Mouse (Mus musculus) heart, embryonic 13.5 days (tissue): ENCODE data around the gene Fgd3. TPM values are rescaled to one million over a fixed set of nuclear protein-coding genes. Genes with fewer than 3 reads are reported as not detected.

Experiments
- ATAC-seq: fragments of 200-750 bp; cut with Nextera tagmentation; 2 replicates; pipeline ENCODE4 v1.8.0; 2017; ENCODE audit warnings: moderate TSS enrichment; ENCODE audit not compliant: insufficient number of reproducible peaks, low FRiP score, low TSS enrichment; ENCODE audit errors: extremely low read depth
- H3K27ac ChIP-seq: fragments of 300-500 bp; sonication (generic); replicated peaks from 2 replicates; pipeline ENCODE4 v1.5.1; 2015; ENCODE audit warnings: moderate library complexity, mild to moderate bottlenecking, inconsistent platforms
- H3K27me3 ChIP-seq: fragments of 300-500 bp; sonication (generic); replicated peaks from 2 replicates; pipeline ENCODE4 v1.6.1; 2015; ENCODE audit warnings: mild to moderate bottlenecking, inconsistent platforms
- H3K36me3 ChIP-seq: fragments of 300-500 bp; sonication (generic); 2 replicates; pipeline ENCODE4 v1.6.1; 2015; ENCODE audit warnings: mild to moderate bottlenecking, inconsistent platforms
- H3K4me1 ChIP-seq: fragments of 300-500 bp; sonication (generic); 2 replicates; pipeline ENCODE4 v1.6.1; 2015; ENCODE audit warnings: inconsistent platforms
- H3K4me2 ChIP-seq: fragments of 300-500 bp; sonication (generic); 2 replicates; pipeline ENCODE4 v1.6.1; 2015; ENCODE audit warnings: inconsistent platforms, mild to moderate bottlenecking, moderate library complexity
- H3K4me3 ChIP-seq: fragments of 300-500 bp; sonication (generic); 2 replicates; pipeline ENCODE4 v1.5.1; 2015; ENCODE audit warnings: moderate library complexity, mild to moderate bottlenecking, inconsistent platforms
- H3K9ac ChIP-seq: fragments of 300-500 bp; sonication (generic); 2 replicates; pipeline ENCODE4 v1.6.1; 2015; ENCODE audit warnings: inconsistent platforms, mild to moderate bottlenecking, moderate library complexity
- H3K9me3 ChIP-seq: fragments of 300-500 bp; sonication (generic); 2 replicates; pipeline ENCODE4 v1.6.1; 2016; ENCODE audit warnings: inconsistent platforms
- WGBS: fragments of 180-500 bp; shearing (Covaris S2); methylation state at CpG from one replicate; pipeline ENCODE4 v1.1.7; 2015; ENCODE audit warnings: mixed read lengths; 5-methylcytosine and 5-hydroxymethylcytosine counted together
- polyA plus RNA-seq: library from polyadenylated mRNA; unstranded; fragments of >200 nt; fragmentation: Nextera tagmentation; extraction: Ambion mirVana; gene quantifications from 2 replicates; pipeline ENCODE4 v1.2.1, GENCODE M21; 2015

The Fgd3 gene
- polyA plus RNA-seq = 0.05 and 0.23 TPM in 2 replicates

DNA sequence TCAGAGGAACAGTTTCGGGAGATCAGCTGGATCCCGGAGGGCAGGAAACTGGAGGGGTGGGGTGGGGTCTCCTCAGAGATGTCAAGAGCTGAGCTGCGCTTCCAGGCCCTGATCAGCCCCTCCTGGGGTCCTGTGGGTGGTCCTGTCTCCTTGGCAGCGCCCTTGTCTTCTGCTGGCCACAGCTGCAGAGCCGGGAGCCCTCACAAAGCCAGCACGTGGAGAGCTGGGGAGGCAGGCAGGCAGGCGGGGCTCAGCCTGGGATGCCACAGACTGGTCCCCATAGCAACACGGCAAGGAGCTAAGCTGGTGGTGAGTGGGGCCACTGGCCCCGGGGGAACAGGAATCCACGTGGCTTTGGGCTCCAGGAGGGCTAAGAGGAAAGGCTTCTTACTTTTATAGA lies at the start of gene Fgd3:
TSS of gene Fgd3 (minus strand) at position 272 of the 400 bp plus-strand sequence.
- ATAC-seq = peak; percentile 42; the same call in 1 of the 2 replicates
- Histone ChIP-seq H3K27me3 (no peaks in the 10 kb centered on the region), H3K27ac (no peak within 1 kb of the TSS), H3K9ac (peak within 1 kb of the TSS; percentile 61), H3K4me3 (peak within 1 kb of the TSS; percentile 37), H3K4me2 (peak within 1 kb of the TSS; percentile 65), H3K9me3 (no peaks in the 10 kb centered on the region), H3K36me3 (no peaks in the 10 kb centered on the region), H3K4me1 (peaks cover 26% of the 10 kb centered on the region)
- WGBS = 6% methylated on average over 10 of the region's 10 CpGs

DNA sequence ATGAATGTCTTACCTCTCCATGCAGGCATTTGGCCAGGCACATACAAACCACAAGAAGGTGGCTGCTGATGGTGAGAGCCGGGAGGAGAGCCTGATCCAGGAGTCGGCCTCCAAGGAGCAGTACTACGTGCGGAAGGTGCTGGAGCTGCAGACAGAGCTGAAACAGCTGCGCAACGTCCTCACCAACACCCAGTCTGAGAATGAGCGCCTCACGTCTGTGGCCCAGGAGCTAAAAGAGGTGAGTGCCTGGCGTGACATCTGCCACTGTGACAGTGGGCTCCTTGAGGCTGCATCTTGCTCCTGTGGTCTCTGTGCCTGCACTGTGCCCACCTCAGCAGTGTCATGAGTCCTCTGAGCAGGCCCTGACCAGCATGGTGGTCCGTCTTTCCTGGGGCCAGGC lies 49.3 kb upstream of the Fgd3 start:
- no peak overlapping the region for H3K4me2 ChIP-seq

DNA sequence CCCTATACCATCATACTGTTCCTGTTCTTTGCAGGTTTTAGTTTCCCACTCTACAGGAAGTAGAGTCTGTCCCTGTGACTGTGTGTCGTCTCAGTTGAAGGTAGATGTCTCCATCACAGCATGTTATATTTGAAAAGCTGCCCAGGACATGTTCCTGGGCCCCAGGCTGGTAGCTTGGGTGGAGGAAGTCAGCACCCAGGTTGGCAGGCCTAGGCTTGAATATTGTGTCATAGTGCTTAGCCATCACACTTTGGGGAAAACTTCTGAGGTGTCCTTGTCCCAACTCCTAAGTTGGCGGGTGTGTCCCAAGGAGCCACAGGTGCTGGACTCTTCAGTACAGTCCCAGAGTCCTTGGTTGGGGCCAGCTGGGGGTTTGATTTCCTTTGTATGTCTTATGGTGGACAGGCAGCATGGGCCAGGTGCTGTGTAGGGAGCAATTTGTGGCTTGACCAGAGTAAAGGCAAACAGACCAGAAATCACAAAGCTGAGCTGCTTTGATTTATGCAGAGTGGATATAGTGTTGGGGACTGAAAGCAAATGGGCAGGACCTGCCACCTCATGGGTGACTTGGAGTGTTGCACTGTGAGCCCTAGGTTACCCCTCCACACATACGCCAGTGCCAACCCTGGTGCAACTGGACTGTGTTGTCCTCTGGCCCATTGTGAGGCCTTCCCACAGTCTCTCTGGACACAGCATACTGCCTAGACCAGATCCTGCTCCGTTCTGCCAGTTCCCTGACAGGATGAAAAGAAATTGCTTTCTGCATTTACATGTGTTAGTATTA lies 47.7 kb upstream of the Fgd3 start:
- 76% methylated on average over 4 of the region's 4 CpGs for WGBS
- H3K27ac ChIP-seq = 0 out of 2 replicates have a peak overlapping the region, but pooled peaks have one; percentile 30
- peaks cover 34% of the 10 kb centered on the region for H3K36me3 ChIP-seq
- no peak for ATAC-seq
- H3K4me3 ChIP-seq = no peak overlapping the region
- 0 out of 2 replicates have a peak overlapping the region, but pooled peaks have one; percentile 38 for H3K9ac ChIP-seq
- peaks cover 98% of the 10 kb centered on the region for H3K4me1 ChIP-seq
- H3K27me3 ChIP-seq = no peaks in the 10 kb centered on the region
- H3K9me3 ChIP-seq = no peaks in the 10 kb centered on the region
- H3K4me2 ChIP-seq = no peak overlapping the region

More for the DNA sequence above, 49.3 kb upstream of the Fgd3 start:
- peaks cover 88% of the 10 kb centered on the region for H3K4me1 ChIP-seq
- ATAC-seq = no peak
- H3K4me3 ChIP-seq = no peak overlapping the region
- peaks cover 43% of the 10 kb centered on the region for H3K36me3 ChIP-seq
- H3K9ac ChIP-seq = no peak overlapping the region
- H3K27ac ChIP-seq = peak overlapping the region; percentile 90
- WGBS = 79% methylated on average over 10 of the region's 10 CpGs
- H3K27me3 ChIP-seq = no peaks in the 10 kb centered on the region
- H3K9me3 ChIP-seq = no peaks in the 10 kb centered on the region

DNA sequence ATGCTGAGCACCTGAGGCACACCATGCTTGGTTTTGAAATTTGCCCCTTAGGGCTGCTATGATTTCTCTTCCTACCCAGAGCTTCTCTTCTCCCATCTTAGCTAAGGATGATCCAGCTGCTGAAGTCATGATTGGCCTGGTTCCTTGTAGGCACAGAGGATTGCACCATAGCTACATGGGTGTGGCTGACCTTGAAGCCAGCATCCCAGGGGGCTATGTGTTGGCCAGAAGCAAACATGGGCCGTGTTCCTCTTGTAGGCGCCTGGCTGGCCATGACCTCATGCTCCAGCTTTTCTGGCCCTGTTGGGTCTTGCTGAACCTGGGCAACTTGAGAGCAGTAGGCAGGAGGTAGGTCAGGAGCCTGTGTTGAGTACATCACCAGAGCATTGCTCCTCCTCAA lies 44.6 kb upstream of the Fgd3 start:
- H3K9me3 ChIP-seq = no peaks in the 10 kb centered on the region
- H3K36me3 ChIP-seq = peaks cover 8% of the 10 kb centered on the region
- H3K4me1 ChIP-seq = peaks cover 96% of the 10 kb centered on the region
- H3K4me2 ChIP-seq = no peak overlapping the region
- no peak overlapping the region for H3K4me3 ChIP-seq
- no peak overlapping the region for H3K27ac ChIP-seq
- no peak for ATAC-seq
- 62% methylated on average over 2 of the region's 2 CpGs for whole genome bisulfite sequencing
- H3K27me3 ChIP-seq = no peaks in the 10 kb centered on the region
- H3K9ac ChIP-seq = no peak overlapping the region

DNA sequence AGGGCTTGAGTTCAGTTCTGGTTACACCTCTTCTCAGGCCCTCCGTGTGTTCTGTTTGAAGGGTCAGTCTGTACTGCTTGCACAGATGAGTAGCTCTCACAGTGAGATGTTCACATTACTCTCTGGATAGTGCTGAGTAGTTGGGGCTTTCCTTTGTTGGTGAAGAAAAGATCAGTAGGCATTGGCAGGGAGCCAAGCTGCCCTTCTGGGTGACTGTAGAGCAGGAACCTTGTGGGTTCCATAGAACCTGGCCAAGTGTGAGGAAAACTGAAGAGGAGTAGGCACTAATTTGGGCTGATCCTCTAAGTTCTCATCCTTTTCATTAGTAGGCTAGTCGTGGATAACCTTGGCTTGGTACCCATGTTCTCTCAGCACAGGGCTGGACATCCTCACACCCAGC lies 42.7 kb upstream of the Fgd3 start:
- Histone ChIP-seq H3K27ac (peak overlapping the region; percentile 91), H3K36me3 (peaks cover 11% of the 10 kb centered on the region; the same call in 1 of the 2 replicates), H3K9ac (peak overlapping the region; percentile 28; the same call in 1 of the 2 replicates), H3K4me3 (no peak overlapping the region), H3K4me1 (peaks cover 83% of the 10 kb centered on the region), H3K9me3 (no peaks in the 10 kb centered on the region), H3K4me2 (0 out of 2 replicates have a peak overlapping the region, but pooled peaks have one; percentile 49), H3K27me3 (no peaks in the 10 kb centered on the region)
- WGBS = 68% methylated on average over 2 of the region's 2 CpGs
- ATAC-seq = no peak

DNA sequence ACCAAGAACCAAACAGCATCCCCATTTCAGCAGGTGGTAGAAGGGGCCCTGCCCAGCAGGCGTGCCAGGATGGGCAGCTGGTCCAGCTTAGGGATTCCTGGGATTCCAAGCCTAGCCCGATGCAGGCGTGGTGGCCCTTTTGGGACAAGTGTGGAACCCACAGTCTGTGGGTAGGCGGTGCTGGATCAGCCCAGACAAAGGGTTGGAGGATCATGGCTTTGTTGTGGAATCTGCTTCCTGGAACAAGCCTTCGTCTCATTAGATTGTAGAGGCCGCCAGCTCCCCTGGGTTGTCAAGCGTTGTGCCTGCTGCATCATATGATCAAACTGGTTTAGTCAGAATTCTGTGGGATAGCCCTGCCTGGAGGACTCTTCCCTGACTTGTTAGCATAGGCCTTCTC lies 42.3 kb upstream of the Fgd3 start:
- no peak for ATAC-seq
- peak overlapping the region; percentile 91 for H3K27ac ChIP-seq
- H3K36me3 ChIP-seq = peaks cover 15% of the 10 kb centered on the region
- H3K4me2 ChIP-seq = peak overlapping the region; percentile 49
- WGBS = 56% methylated on average over 7 of the region's 7 CpGs
- H3K9ac ChIP-seq = peak overlapping the region; percentile 28; the same call in 1 of the 2 replicates
- no peak overlapping the region for H3K4me3 ChIP-seq
- peaks cover 81% of the 10 kb centered on the region for H3K4me1 ChIP-seq
- H3K27me3 ChIP-seq = no peaks in the 10 kb centered on the region
- no peaks in the 10 kb centered on the region for H3K9me3 ChIP-seq

DNA sequence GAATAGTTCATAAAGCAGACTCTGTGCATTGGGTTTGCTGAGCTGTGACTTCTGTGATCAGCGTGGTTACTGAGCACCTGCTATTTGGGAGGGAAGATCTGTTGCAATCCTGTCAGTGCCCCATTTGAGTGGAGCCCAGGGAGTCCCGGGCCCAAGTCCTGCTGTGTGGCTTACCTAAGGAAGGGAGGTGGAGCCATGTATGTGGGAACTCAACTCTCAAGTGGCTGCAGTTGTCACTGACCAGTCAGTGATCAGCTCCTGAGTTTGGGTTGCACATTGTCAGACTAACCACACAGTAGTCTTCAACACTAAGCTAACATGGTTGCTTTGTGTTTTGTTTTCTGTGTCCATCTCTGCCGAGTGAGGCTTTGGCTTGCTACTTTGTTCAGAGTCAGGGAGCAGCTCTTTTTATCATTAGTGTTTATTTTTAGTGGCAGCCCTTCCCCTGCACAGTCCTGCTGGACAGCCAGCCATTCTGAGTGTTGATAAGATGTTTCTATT lies 40.8 kb upstream of the Fgd3 start:
- no peaks in the 10 kb centered on the region for H3K9me3 ChIP-seq
- H3K9ac ChIP-seq = peak overlapping the region; percentile 69
- H3K27me3 ChIP-seq = no peaks in the 10 kb centered on the region
- H3K27ac ChIP-seq = peak overlapping the region; percentile 91
- WGBS = 12% methylated on average over 3 of the region's 3 CpGs
- ATAC-seq = no peak
- peaks cover 29% of the 10 kb centered on the region for H3K36me3 ChIP-seq
- peak overlapping the region; percentile 49 for H3K4me2 ChIP-seq
- H3K4me1 ChIP-seq = peaks cover 67% of the 10 kb centered on the region
- H3K4me3 ChIP-seq = peak overlapping the region; percentile 16

DNA sequence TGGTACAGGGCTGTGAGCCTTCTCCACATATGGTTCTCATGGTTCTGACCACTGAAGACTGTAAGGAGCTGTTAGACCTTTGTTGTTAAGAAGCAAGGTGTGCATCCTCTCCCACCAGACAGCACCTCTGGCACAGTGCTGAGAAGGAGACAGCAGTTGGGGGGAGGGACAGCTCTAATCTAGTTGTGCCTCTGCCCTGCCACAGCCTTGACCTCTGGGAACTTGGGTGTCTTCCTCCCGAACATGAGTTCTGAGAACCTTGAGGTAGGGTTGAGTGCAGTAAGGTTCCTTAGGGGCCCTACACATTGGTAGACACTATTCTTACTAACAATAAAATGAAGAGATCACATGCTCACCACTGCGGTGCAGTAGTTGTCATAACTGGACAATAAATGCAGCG lies 38.1 kb upstream of the Fgd3 start:
- no peak for ATAC-seq
- H3K27me3 ChIP-seq = no peaks in the 10 kb centered on the region
- no peaks in the 10 kb centered on the region for H3K9me3 ChIP-seq
- no peak overlapping the region for H3K27ac ChIP-seq
- no peak overlapping the region for H3K9ac ChIP-seq
- H3K4me3 ChIP-seq = no peak overlapping the region
- no peak overlapping the region for H3K4me2 ChIP-seq
- 84% methylated on average over 3 of the region's 3 CpGs for WGBS
- H3K36me3 ChIP-seq = peaks cover 29% of the 10 kb centered on the region
- peaks cover 63% of the 10 kb centered on the region for H3K4me1 ChIP-seq

DNA sequence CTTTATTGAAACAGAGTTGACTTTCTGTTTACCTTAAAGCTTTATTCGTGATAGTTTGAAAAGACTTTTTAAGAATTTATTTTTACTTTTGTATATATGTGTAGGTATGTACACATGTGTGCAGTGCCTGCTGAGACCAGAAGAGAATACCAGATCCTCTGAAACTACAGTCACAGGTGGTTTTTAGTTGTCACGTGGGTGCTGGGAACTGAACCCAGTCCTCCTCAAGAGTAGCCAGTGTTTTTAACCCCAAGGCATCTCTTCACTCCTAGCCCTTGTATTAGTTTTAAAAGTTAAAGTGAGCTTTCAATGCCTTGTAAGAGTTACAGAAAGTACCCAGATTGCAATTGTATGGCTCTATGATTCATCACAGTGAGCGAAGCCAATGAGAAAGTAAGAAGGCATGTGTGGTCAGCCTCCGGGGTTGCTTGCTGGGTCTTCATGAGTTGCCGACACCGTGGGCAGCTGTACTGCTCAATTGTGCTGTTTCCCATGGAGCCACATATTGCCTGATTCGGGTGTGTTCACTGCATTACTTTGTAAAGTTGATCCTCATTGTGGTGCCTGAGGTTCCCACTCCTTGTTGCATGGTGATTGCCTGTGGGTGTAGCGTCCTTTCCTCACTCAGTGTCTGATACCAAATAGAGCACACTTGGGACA lies 37.4 kb upstream of the Fgd3 start:
- no peaks in the 10 kb centered on the region for H3K9me3 ChIP-seq
- H3K9ac ChIP-seq = no peak overlapping the region
- ATAC-seq = no peak
- no peak overlapping the region for H3K4me2 ChIP-seq
- WGBS = 92% methylated on average over 8 of the region's 8 CpGs
- H3K27ac ChIP-seq = no peak overlapping the region
- H3K27me3 ChIP-seq = no peaks in the 10 kb centered on the region
- H3K36me3 ChIP-seq = peaks cover 29% of the 10 kb centered on the region
- H3K4me3 ChIP-seq = no peak overlapping the region
- H3K4me1 ChIP-seq = peaks cover 63% of the 10 kb centered on the region

DNA sequence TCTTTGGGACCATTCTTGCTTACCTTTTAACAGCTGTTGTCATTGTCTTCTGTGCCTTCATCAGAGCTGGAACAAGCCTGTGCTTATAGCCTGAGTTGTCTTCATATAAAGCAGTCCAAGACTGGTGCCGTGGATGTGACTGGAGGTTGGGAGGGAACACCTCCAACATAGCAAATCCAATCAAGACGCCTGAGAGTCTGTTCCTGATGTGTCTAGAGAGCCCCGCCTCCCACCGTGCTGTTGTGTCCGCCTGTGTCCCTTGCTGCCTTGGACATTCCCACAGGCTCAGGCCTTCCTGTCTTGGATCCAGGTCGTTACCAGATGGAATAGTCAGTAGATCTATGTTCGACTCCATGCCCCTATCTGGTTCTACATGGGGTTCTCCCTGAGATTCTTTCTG lies 36.0 kb upstream of the Fgd3 start:
- H3K4me1 ChIP-seq = peaks cover 63% of the 10 kb centered on the region
- H3K9ac ChIP-seq = no peak overlapping the region

DNA sequence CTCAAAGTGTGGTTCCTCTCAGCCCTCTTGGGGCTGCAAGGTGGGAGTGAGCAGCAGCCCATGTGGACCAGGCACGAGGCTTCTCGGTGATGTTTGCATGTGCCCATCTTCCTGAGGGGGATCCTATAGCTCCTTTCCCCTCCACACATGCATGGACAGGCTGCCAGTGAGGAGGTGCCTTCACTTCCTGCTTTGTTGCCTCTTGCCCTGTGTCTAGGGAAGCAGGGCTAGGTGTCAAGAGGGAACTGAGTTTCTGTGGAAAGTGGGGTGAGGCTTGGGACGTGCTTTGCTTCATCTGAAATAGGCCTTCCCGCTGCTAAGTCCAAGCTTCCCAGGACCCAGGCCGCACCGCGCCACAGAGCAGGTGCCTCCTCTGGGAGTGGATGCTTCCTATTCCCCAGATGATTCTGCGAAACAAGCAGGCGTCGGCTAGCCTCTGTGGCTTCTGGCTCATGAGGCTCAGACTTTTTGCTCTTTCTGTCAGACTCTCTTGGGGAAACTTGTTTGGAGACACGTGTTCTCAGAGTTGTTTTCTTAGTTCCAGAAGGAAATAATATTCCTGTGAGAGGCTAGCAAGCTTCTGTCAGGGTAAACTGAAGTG lies 35.5 kb upstream of the Fgd3 start:
- H3K4me3 ChIP-seq = no peak overlapping the region
- no peaks in the 10 kb centered on the region for H3K27me3 ChIP-seq
- H3K4me2 ChIP-seq = no peak overlapping the region
- H3K9me3 ChIP-seq = no peaks in the 10 kb centered on the region
- peaks cover 29% of the 10 kb centered on the region for H3K36me3 ChIP-seq
- peaks cover 60% of the 10 kb centered on the region for H3K4me1 ChIP-seq
- H3K9ac ChIP-seq = 0 out of 2 replicates have a peak overlapping the region, but pooled peaks have one; percentile 1
- WGBS = 79% methylated on average over 11 of the region's 11 CpGs
- H3K27ac ChIP-seq = peak overlapping the region; percentile 20; the same call in 1 of the 2 replicates
- no peak for ATAC-seq

More for the DNA sequence above, 36.0 kb upstream of the Fgd3 start:
- Histone ChIP-seq H3K4me2 (no peak overlapping the region), H3K36me3 (peaks cover 29% of the 10 kb centered on the region), H3K27me3 (no peaks in the 10 kb centered on the region), H3K4me3 (no peak overlapping the region), H3K27ac (0 out of 2 replicates have a peak overlapping the region, but pooled peaks have one; percentile 20), H3K9me3 (no peaks in the 10 kb centered on the region)
- 86% methylated on average over 7 of the region's 7 CpGs for WGBS
- no peak for ATAC-seq
